Mouse (Mus musculus) activated CD4-positive, CD25-positive, alpha-beta regulatory T cell, adult 9 weeks (primary cell): ENCODE measurements around the gene Krtap9-1. TPM values are rescaled to one million over a fixed set of nuclear protein-coding genes. Genes with fewer than 3 reads are reported as not detected.

Experiments used
- polyA plus RNA-seq: library from polyadenylated mRNA; unstranded; fragments of 100-300 nt; shearing (Covaris generic); gene quantifications from one replicate; pipeline ENCODE4 v1.2.1, GENCODE M21; 2017

Krtap9-1 gene
- polyA plus RNA-seq, result not detected

DNA sequence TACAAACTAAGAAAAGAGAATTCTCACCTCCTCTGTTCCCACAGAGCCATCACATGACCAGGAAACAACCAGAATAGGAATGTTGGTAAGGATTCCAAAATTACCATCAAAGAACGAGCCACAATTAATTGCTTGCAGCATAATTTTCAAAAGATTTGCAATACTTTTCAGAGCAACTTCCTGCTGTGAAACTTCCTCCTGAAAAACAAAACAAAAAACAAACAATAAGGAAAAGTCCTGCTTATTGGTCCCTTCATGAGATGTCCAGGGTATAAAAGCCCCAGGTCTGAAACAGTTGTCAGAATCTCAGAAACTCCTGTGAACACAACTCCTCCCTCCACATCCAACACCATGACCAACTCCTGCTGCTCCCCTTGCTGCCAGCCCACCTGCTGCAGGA lies at the start of gene Krtap9-1:
Krtap9-1 (plus strand) TSS at position 301 of the 400 bp plus-strand sequence.

DNA sequence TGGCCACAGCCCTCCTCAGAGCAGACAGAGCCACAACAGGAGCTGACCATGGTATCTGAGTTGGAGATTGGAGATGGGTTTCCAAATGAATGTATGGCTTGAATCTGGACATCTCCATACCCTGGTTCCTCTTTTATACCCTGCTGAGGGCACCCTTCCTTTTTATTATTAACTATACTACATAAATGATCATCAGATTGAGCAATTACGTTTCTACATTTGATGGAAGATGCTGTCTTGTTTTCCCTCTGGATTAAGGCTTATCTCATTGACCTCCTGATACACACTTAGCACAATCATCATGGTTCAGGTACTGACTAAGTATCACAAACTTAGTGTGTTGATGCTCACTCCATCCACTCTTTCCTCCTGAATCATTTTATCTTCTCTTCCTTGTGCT lies 35.2 kb upstream of the Krtap9-1 start, which contains the start of gene 2300003K06Rik:
2300003K06Rik (minus strand) TSS at position 101 of the 400 bp plus-strand sequence.

DNA sequence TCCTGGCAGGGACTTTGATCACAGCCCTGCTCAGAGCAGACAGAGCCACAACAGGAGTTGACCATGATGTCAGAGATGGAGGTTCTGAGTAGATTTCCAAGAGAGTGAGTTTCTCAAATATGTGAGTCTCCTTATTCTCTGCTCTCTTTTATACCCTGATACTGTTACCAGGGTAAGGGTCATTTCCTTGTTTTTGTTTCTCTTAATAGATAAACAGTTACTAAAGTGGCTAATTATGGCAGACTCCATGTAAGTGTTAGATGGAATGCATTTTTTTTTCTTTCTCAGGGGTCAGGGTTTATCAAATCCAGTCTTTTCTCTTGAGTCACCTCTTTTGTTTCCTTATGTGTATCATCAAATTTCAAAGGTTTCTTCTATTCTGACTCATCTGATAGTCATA lies 21.7 kb upstream of the Krtap9-1 start, which contains the start of gene Krtap4-16:
Krtap4-16 (minus strand) TSS at position 101 of the 400 bp plus-strand sequence.

DNA sequence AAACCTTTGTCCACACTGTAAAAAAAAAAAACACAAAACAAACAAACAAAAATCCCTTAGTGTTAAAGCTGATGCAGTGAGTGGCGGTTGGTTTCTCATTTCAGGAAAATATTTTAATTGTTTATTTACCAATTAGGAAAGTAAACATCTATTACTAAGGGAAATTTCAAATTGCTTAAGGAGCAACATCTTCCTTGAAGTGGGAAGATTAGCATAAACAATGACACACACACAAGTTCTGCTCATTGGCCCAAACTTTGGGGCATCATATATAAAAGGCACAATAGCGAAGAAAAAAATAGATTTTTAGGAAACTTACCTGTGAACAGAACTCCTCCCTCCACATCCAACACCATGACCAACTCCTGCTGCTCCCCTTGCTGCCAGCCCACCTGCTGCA lies 15.6 kb upstream of the Krtap9-1 start, which contains the start of gene Gm11568:
Gm11568 (plus strand) TSS at position 301 of the 400 bp plus-strand sequence.

DNA sequence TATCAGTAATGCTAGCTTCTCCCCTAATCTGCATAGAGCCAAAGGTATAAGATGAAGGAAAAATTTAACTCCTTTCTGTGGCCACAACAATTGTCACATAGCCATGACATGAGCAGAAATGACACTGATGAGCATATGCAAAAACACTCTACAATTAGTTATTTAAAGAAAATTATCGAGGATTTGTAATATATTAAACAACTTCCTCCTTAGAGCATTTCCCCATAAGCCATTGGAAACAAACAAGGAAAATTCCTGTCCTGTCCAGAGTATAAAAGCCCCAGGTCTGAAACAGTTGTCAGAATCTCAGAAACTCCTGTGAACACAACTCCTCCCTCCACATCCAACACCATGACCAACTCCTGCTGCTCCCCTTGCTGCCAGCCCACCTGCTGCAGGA lies 9.0 kb upstream of the Krtap9-1 start, which contains the start of gene Gm11559:
Gm11559 (plus strand) TSS at position 301 of the 400 bp plus-strand sequence.

DNA sequence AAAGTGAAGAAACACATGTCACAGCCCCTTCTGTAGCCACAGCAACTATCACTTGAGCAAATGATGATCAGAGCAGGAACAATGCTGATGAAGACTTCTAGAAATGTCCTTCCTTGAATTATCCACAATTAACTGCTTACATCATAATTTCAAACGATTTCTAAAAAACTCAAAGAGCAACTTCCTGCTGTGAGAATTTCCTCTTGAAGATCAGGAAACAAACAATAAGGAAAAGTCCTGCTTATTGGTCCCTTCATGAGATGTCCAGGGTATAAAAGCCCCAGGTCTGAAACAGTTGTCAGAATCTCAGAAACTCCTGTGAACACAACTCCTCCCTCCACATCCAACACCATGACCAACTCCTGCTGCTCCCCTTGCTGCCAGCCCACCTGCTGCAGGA lies 5.7 kb downstream of the Krtap9-1 start, which contains the start of gene Gm11567:
Gm11567 (plus strand) TSS at position 301 of the 400 bp plus-strand sequence.

DNA sequence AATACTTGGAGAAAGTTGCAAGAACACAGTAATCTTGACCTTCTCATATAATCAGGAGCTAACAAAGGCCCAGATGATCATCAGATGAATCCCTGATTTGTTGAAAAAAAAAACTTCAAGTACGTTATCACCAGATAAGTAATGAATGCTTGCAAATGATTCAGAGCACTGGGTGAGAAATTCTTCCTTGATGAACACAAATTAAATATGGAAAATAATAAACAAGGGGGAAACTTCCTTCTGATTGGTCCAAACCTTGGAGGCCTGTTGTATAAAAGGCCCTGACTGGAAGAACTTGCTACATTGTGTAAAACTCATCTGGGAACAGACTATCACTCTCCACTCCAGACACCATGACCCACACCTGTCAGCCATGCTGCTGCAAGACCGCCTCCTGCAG lies 34.4 kb downstream of the Krtap9-1 start, which contains the start of gene Krtap31-1:
Krtap31-1 (plus strand) TSS at position 301 of the 400 bp plus-strand sequence.

DNA sequence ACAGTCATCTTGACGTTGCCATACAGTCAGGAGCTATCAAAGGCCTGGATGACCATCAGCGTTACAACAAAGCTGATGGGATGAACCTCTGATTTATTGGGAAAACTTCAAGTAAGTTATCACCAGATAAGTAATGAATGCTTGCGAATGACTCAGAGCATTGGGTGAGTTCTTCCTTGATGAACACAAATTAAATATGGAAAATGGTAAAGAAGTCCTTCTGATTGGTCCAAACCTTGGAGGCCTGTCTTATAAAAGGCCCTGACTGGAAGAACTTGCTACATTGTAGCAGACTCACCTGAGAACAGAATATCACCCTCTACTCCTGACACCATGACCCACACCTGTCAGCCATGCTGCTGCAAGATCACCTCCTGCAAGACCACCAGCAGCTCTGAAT lies 41.3 kb downstream of the Krtap9-1 start, which contains the start of gene Gm11565:
Gm11565 (plus strand) TSS at position 301 of the 400 bp plus-strand sequence.

Other genes with a start within 250 kb of the Krtap9-1 start
- not detected for gene Krtap4-1, start 245.2 kb upstream of the Krtap9-1 start, polyA plus RNA-seq
- not detected for gene Krtap4-2, start 238.3 kb upstream of the Krtap9-1 start, polyA plus RNA-seq
- not detected for gene Krtap4-7, start 229.3 kb upstream of the Krtap9-1 start, polyA plus RNA-seq
- gene Gm11555, start 223.2 kb upstream of the Krtap9-1 start, polyA plus RNA-seq, result not detected
- not detected for gene Gm11563, start 214.4 kb upstream of the Krtap9-1 start, polyA plus RNA-seq
- not detected for gene Krtap4-6, start 207.4 kb upstream of the Krtap9-1 start, polyA plus RNA-seq
- not detected for gene Gm14190, start 182.6 kb upstream of the Krtap9-1 start, polyA plus RNA-seq
- not detected for gene Gm14180, start 139.1 kb upstream of the Krtap9-1 start, polyA plus RNA-seq
- gene Gm11595, start 100.5 kb upstream of the Krtap9-1 start, polyA plus RNA-seq, result not detected
- gene Krtap4-8, start 92.7 kb upstream of the Krtap9-1 start, polyA plus RNA-seq, result not detected
- not detected for gene Krtap4-9, start 88.2 kb upstream of the Krtap9-1 start, polyA plus RNA-seq
- not detected for gene Gm11596, start 79.9 kb upstream of the Krtap9-1 start, polyA plus RNA-seq
- gene Gm11569, start 74.5 kb upstream of the Krtap9-1 start, polyA plus RNA-seq, result not detected
- gene Gm11554, start 68.9 kb upstream of the Krtap9-1 start, polyA plus RNA-seq, result not detected
- not detected for gene Krtap4-13, start 63.5 kb upstream of the Krtap9-1 start, polyA plus RNA-seq
- not detected for gene Gm11564, start 57.7 kb upstream of the Krtap9-1 start, polyA plus RNA-seq
- not detected for gene 2300003K06Rik, start 35.3 kb upstream of the Krtap9-1 start, polyA plus RNA-seq
- not detected for gene Krtap4-16, start 21.8 kb upstream of the Krtap9-1 start, polyA plus RNA-seq
- not detected for gene Gm11568, start 15.5 kb upstream of the Krtap9-1 start, polyA plus RNA-seq
- not detected for gene Gm11559, start 8.9 kb upstream of the Krtap9-1 start, polyA plus RNA-seq
- gene Gm11567, start 5.8 kb downstream of the Krtap9-1 start, polyA plus RNA-seq, result not detected
- gene Krtap31-1, start 34.5 kb downstream of the Krtap9-1 start, polyA plus RNA-seq, result not detected
- not detected for gene Gm11565, start 41.4 kb downstream of the Krtap9-1 start, polyA plus RNA-seq
- not detected for gene Krtap31-2, start 62.9 kb downstream of the Krtap9-1 start, polyA plus RNA-seq
- gene Krtap9-5, start 75.1 kb downstream of the Krtap9-1 start, polyA plus RNA-seq, result not detected
- gene Krtap29-1, start 105.7 kb downstream of the Krtap9-1 start, polyA plus RNA-seq, result not detected
- not detected for gene Krtap16-1, start 113.2 kb downstream of the Krtap9-1 start, polyA plus RNA-seq
- gene Krtap17-1, start 120.6 kb downstream of the Krtap9-1 start, polyA plus RNA-seq, result not detected
- not detected for gene Krt33a, start 142.8 kb downstream of the Krtap9-1 start, polyA plus RNA-seq
- not detected for gene Krt33b, start 156.5 kb downstream of the Krtap9-1 start, polyA plus RNA-seq
- gene Krt34, start 168.2 kb downstream of the Krtap9-1 start, polyA plus RNA-seq, result not detected
- gene Krt31, start 177.2 kb downstream of the Krtap9-1 start, polyA plus RNA-seq, result not detected
- not detected for gene Krt32, start 214.8 kb downstream of the Krtap9-1 start, polyA plus RNA-seq
- not detected for gene Krt35, start 222.9 kb downstream of the Krtap9-1 start, polyA plus RNA-seq
- gene Krt36, start 232.2 kb downstream of the Krtap9-1 start, polyA plus RNA-seq, result not detected
- gene Krt13, start 248.2 kb downstream of the Krtap9-1 start, polyA plus RNA-seq, result not detected